Mouse (Mus musculus) stomach, postnatal 0 days (tissue): ENCODE measurements at regions not wholly inside any gene's neighbourhood (a gene's known extent, or its start where the extent isn't known, plus 50 kb on each side); places are given as distances from the start of the nearest gene placed in this dataset.

ENCODE experiments used
- CTCF ChIP-seq: IDR thresholded peaks from 2 replicates; pipeline ENCODE4 v1.5.1; 2016; ENCODE audit warnings: antibody characterized with exemption, low read depth, mild to moderate bottlenecking, moderate library complexity
- EP300 ChIP-seq: optimal IDR thresholded peaks from 2 replicates; pipeline ENCODE3; 2016; ENCODE audit warnings: antibody characterized with exemption

GRCm38 (mm10) chr7:83312172-83312571 is 272.6 kb upstream of the Tmc3 start:
- no peak for TF ChIP-seq CTCF
- TF ChIP-seq EP300: no peak
